Mouse (Mus musculus) CD4-positive, CD25-positive, alpha-beta regulatory T cell (primary cell): Measurements from ENCODE around the gene Lpxn. TPM values are rescaled to one million over a fixed set of nuclear protein-coding genes. Genes with fewer than 3 reads are reported as not detected.

Experiments
- polyA plus RNA-seq: library from polyadenylated mRNA; unstranded; fragments of 100-300 nt; shearing (Covaris generic); gene quantifications from one replicate; pipeline ENCODE4 v1.2.1, GENCODE M21; 2017

Lpxn gene
- polyA plus RNA-seq, result 155 TPM

DNA sequence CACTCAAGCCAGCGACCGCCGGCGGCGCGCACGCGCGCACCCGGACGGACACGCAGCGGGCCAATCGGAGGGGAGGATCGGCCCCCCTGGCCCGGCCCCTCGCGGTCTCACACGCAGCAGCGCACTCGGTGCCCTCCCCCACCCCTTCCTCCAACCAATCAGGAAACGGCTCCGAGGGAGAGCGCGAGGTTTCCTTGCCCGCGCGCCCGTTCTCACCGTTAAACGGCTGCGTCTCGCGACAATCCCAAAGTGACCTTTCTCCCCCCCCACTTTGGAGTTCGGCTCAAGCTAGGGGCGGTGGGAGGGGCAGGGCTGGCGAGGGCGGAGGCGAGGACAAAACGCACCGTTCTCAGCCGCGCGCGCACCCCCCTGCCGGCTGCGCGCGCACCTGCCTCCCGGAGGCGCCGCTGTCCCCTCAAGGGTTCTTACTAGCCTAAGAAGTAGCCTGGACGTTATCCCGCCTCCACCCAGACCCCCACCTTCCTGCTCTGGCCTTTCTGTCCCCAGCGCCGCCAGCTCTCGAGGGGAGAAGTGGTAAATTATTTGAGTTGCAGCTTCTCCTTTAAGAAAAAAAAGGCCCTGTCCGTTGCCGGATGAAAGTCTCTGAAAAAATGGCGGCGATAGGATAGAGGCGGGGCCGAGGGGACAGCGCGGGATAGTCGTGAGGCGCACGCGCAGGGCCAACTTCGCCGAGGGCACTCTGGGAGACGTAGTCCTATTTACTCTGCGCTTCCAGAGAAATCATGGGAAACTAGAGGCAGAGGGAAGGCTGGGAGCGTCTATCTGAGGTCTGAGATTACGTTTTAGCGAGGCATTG is at the start of gene Lpxn, which contains the start of gene Zfp91:
Gene Lpxn, plus strand, starts transcription at position 683 of the 817 bp plus-strand sequence.
Gene Zfp91, minus strand, starts transcription at position 616 of the 817 bp plus-strand sequence.

DNA sequence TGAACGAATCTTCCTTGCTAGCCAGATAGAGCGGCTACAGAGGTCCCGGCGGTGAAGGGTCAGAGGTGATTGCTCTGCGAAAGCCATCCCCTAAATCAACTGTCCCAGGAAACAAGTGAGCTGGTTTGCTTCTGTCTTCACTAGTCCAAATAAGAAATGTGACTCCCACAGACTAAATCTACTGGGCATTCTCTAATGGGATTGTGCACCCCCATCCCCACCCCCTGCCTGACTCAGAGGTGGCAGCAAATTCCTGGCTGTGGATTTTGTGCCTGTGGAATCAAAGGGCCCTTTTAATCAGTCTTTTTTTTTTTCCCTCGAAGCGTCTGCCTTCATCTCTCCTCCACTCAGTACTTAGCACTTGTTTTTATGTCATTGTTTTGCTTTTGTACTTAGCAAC is 30.7 kb upstream of the Lpxn start, which contains the start of gene Cntf:
Gene Cntf, minus strand, starts transcription at position 325 of the 400 bp plus-strand sequence.

GRCm38 (mm10) chr19:12846382-12846781 is 50.4 kb downstream of the Lpxn start, which contains the start of gene Gm5244:
Gene Gm5244 (plus strand): TSS chr19:12846682.

GRCm38 (mm10) chr19:12856983-12857382 is 61.0 kb downstream of the Lpxn start, which contains the start of gene Olfr1444:
Gene Olfr1444 (plus strand): TSS chr19:12857283.

Other genes with a start within 250 kb of the Lpxn start
- gene Gm4952, start 196.2 kb upstream of the Lpxn start, polyA plus RNA-seq, result not detected
- gene Glyat, start 162.9 kb upstream of the Lpxn start, polyA plus RNA-seq, result not detected
- gene Olfr1442, start 125.8 kb upstream of the Lpxn start, polyA plus RNA-seq, result not detected
- not detected for gene Olfr1443, start 118.1 kb upstream of the Lpxn start, polyA plus RNA-seq
- gene Keg1, start 100.4 kb upstream of the Lpxn start, polyA plus RNA-seq, result not detected
- 0.19 TPM for gene Cntf, start 30.6 kb upstream of the Lpxn start, polyA plus RNA-seq
- gene Zfp91, start 67 bp upstream of the Lpxn start, polyA plus RNA-seq, result 18.9 TPM
- gene Gm5244, start 50.5 kb downstream of the Lpxn start, polyA plus RNA-seq, result not detected
- 0.47 TPM for gene Olfr1444, start 61.1 kb downstream of the Lpxn start, polyA plus RNA-seq
- gene Olfr1445, start 87.7 kb downstream of the Lpxn start, polyA plus RNA-seq, result not detected
- gene Olfr1446, start 97.3 kb downstream of the Lpxn start, polyA plus RNA-seq, result not detected
- gene Olfr1447, start 107.5 kb downstream of the Lpxn start, polyA plus RNA-seq, result not detected
- gene Olfr1448, start 128.2 kb downstream of the Lpxn start, polyA plus RNA-seq, result not detected
- gene Olfr1449, start 134.6 kb downstream of the Lpxn start, polyA plus RNA-seq, result not detected
- gene Olfr1450, start 154.1 kb downstream of the Lpxn start, polyA plus RNA-seq, result not detected
- gene Olfr1451, start 198.8 kb downstream of the Lpxn start, polyA plus RNA-seq, result 0.19 TPM
- not detected for gene Olfr1453, start 232.1 kb downstream of the Lpxn start, polyA plus RNA-seq